Mouse (Mus musculus) MEL (cell line): ENCODE measurements around the gene Wdr70.

Experiments
- CHD2 ChIP-seq: IDR thresholded peaks from 2 replicates; pipeline ENCODE4 v1.6.1; 2011; ENCODE audit warnings: low read length, improper control_type of control experiment
- CTCF ChIP-seq, 3 experiments: IDR thresholded peaks in 2 of 3; conservative IDR thresholded peaks in 1 of 3; 2 replicates each; pipeline ENCODE4 v1.5.1; 2011 to 2012; ENCODE audit warnings: low read length in 3 of 3, low read depth in 2 of 3, mild to moderate bottlenecking in 2 of 3, improper control_type of control experiment in 1 of 3, inconsistent platforms in 1 of 3, mixed read lengths in 1 of 3, moderate library complexity in 1 of 3; ENCODE audit not compliant: control insufficient read depth in 1 of 3, insufficient read depth in 1 of 3, poor library complexity in 1 of 3, severe bottlenecking in 1 of 3
- EP300 ChIP-seq, 2 experiments: IDR thresholded peaks; 2 replicates each; pipeline ENCODE4 v1.6.1; 2011; ENCODE audit warnings: improper control_type of control experiment in 2 of 2, low read length in 2 of 2, low read depth in 1 of 2, mild to moderate bottlenecking in 1 of 2
- HCFC1 ChIP-seq: IDR thresholded peaks from 2 replicates; pipeline ENCODE4 v1.6.1; 2012; ENCODE audit warnings: low read depth, mild to moderate bottlenecking, inconsistent platforms, low read length, improper control_type of control experiment, moderate library complexity
- MAFK ChIP-seq: IDR thresholded peaks from 2 replicates; pipeline ENCODE4 v1.6.1; 2011; ENCODE audit warnings: low read depth, mild to moderate bottlenecking, low read length, improper control_type of control experiment, borderline replicate concordance
- MYC ChIP-seq: IDR thresholded peaks from 2 replicates; pipeline ENCODE4 v1.6.1; 2011; ENCODE audit warnings: low read depth, mild to moderate bottlenecking, low read length, improper control_type of control experiment, moderate library complexity
- POLR2A ChIP-seq, 2 experiments: IDR thresholded peaks; 2 replicates each; pipeline ENCODE4 v1.6.1; 2011 to 2012; ENCODE audit warnings: low read length in 2 of 2, mild to moderate bottlenecking in 2 of 2, control low read depth in 1 of 2, improper control_type of control experiment in 1 of 2, low read depth in 1 of 2, moderate library complexity in 1 of 2; ENCODE audit not compliant: control insufficient read depth in 1 of 2, insufficient read depth in 1 of 2, poor library complexity in 1 of 2

- TF ChIP-seq CTCF (IDR thresholded peaks at IDR 0.05 in 2 of 3, conservative IDR thresholded peaks at IDR 0.05 in 1 of 3; ENCODE audit: control insufficient read depth in 1 of 3, insufficient read depth in 1 of 3, low read depth in 2 of 3, low read length in 3 of 3, poor library complexity in 1 of 3, severe bottlenecking in 1 of 3), result no peak
- no peak for TF ChIP-seq MYC
- no peak for TF ChIP-seq EP300 (IDR thresholded peaks at IDR 0.05; ENCODE audit: low read depth in 1 of 2, low read length in 2 of 2)
- no peak for TF ChIP-seq POLR2A (IDR thresholded peaks at IDR 0.05; ENCODE audit: control insufficient read depth in 1 of 2, insufficient read depth in 1 of 2, low read depth in 1 of 2, low read length in 2 of 2, poor library complexity in 1 of 2)
- no peak for TF ChIP-seq CHD2
- no peak for TF ChIP-seq HCFC1
- TF ChIP-seq MAFK, result no peak
Measured at GRCm38 (mm10) chr15:7825530-7825929, 273.5 kb downstream of the Wdr70 start.
